Mouse (Mus musculus): ENCODE measurements around the gene Fstl5. TPM values are rescaled to one million over a fixed set of nuclear protein-coding genes. Genes with fewer than 3 reads are reported as not detected.
"Not testable (repeated sequence)": the region's sequence is repeated elsewhere in the genome, so short reads cannot be mapped to it uniquely, and the experiment has no call there.

Fstl5 gene
- total RNA-seq, 4 experiments from 2014 or later: 14.4 to 20.3 (median 16.3) TPM

GRCm38 (mm10) chr3:76507891-76508290, 433.8 kb downstream of the Fstl5 start:
- DNase-seq (ENCODE audit: low spot score in 2 of 2): not testable (repeated sequence)

DNA sequence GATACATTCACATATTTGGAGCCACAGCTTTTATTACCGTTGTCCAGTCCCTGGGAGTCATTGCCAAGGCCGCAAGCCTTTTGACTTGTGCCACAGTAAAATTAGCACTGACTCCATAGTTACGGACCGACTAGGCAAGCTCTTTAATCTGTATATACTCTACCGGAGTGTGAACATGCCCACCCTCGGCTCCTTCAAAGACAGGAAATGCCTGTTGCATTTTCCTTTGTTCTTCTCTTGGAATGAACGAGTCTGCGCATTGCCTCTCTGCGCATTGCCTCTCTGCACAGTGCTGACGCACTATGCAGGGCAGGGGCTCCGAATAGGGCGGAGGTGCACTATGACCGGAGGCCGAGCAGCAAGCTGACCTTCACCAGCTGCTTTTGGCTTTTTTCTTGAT, 434.7 kb downstream of the Fstl5 start:
- DNase-seq (ENCODE audit: low spot score in 2 of 2): no peak

DNA sequence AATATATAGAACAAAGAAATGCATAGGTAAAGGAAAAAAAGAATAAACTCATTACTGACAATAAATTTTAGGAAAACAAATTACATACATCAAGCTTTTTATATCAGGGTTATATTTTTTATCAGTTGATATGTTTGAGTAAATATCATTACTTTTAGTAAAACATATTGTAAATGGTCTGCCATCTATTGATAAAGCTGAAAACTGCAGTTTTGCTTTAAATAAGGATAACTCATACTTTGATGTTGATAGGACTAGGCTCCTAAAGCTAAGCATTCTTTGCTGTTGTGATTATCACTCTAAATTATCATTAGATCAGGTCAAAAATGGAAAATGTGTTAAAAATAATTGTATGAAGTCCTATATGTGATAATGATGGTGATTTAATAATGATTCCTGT, 493.3 kb downstream of the Fstl5 start:
- DNase-seq (ENCODE audit: low spot score in 2 of 2): no peak

DNA sequence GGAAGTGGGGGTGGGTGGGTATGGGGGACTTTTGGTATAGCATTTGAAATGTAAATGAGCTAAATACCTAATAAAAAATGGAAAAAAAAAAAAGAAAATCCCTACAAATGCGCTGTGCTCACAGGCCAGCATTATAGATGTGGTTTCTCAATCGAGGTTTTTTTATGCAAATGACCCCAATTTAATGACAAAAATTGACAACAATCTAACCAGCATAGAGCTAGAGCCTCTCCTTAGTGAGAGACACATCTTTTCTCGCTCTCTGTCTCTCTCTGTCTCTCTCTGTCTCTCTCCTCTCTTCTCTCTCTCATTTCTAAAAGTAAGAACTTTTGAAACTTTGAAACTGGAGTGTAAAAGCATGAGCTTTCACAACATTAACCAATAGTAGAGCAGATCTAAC, 498.4 kb downstream of the Fstl5 start:
- no peak for DNase-seq (ENCODE audit: low spot score in 2 of 2)

- DNase-seq (ENCODE audit: low spot score in 2 of 2): no peak
Measured at GRCm38 (mm10) chr3:76572920-76573541, 499.0 kb downstream of the Fstl5 start.

DNA sequence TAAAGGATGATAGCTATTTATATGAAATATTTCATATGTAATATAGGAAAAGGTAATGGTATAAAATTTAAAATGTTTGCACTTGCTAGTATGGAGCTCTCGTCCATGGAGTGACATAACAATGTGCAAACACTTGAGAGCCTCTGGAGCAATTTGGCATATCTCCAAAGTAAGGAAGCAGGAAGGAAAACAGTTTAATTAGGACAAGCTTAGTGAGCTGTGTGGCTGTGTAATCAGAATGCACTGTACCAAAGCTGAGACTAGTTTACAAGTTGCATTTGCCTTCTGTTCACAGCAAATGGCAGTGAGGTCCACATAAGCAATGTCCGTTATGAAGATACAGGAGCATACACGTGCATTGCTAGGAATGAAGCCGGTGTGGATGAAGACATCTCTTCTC, 519.1 kb downstream of the Fstl5 start:
- DNase-seq (ENCODE audit: low spot score in 2 of 2): no peak

GRCm38 (mm10) chr3:76620044-76620443, 546.0 kb downstream of the Fstl5 start:
- no peak for DNase-seq (ENCODE audit: low spot score in 2 of 2)

DNA sequence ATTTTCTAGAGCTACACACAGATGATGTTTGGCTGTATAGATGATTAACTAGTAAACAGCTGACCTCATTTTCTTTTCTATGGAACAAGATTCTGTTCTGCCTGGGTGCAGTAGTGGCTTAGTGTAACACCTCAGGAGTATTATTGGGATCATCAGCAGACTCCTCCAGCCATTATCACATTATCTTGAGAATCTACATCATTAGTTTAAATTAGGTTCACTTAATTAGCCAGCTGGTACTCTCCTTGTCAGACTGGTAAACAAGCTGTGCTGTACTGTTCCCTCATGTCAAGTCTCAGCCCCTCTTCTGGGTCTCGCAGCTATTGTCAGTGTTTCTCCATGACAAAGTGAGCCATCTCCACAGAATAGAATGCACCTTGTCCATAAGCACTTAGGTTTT, 580.2 kb downstream of the Fstl5 start:
- DNase-seq (ENCODE audit: low spot score in 2 of 2): no peak

GRCm38 (mm10) chr3:76670859-76671258, 596.8 kb downstream of the Fstl5 start:
- DNase-seq (ENCODE audit: low spot score in 2 of 2): no peak

DNA sequence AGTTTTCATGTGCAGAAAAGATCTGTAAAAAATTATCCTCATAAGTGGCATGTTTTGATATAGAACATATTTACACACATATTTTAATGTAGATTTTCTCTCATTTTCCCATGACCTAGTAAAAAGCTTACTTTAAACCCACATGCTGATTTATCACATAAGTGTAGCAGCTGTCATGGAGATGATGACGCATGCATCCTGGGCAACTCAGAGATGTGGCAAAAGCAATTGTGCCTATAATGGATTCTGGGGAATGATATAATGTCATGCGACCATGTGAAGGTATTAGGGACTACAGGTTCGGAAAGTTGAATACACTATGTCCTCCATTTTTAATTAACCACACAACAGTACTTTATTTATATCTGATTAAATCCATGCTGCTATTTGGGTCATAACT, 601.9 kb downstream of the Fstl5 start:
- DNase-seq (ENCODE audit: low spot score in 2 of 2): no peak

GRCm38 (mm10) chr3:76679853-76680545, 605.9 kb downstream of the Fstl5 start:
- DNase-seq (ENCODE audit: low spot score in 2 of 2): no peak

GRCm38 (mm10) chr3:76680546-76680883, 606.4 kb downstream of the Fstl5 start:
- no peak for DNase-seq (ENCODE audit: low spot score in 2 of 2)

DNA sequence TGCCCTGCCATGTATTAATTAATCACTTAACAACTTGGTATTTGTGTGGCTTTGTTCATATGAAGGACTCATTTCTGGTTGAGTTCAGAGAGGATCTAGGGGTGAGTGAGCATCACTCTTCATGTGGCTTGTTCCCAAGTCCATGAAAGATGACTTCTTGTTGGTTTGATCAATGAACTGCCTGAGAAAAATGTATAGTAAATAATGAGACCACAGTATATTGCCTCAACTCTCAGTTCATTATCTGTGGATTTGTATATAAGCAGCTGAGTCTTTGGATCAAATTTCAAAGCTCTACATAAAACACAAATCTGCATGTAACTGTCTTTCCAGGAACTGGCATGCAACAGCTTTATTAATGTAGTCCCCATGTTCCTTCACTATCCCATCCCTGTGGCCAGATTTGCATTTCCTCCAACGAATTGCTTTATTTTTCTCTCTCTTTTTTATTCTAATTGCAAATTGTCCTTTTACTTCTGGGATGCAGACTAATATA, 623.1 kb downstream of the Fstl5 start:
- DNase-seq (ENCODE audit: low spot score in 2 of 2): no peak

DNA sequence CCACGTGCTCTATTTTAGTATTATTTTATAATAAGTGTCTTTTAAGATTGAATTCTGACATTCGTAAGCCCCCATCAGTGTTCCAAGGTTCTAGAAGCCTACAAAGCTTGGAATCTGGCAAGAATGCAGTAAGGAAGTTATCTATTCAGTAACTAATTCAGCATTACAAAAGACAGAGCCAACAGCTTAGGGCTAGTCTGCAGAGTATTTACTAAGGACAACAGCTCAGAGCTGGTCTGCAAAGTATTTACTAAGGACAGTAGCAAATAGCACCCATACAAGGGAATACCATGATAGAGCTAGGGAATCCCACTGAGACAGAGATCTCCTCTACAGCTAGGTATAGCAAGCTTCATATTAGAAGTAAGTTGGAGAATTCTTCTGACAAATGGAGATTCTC, 665.2 kb downstream of the Fstl5 start:
- DNase-seq (ENCODE audit: low spot score in 2 of 2): no peak

Other genes with a start within 250 kb of the Fstl5 start
- 10 to 100 TPM; 20.8 to 27.6 (median 25.6) TPM for gene Golim4, start 117.3 kb upstream of the Fstl5 start, total RNA-seq (2022)